Mouse (Mus musculus) E14TG2a.4 (cell line): ENCODE results near the gene Stim2.
A peak's percentile ranks its signal among the peaks of the same experiment; 100 is the strongest.

Experiments
- H3K27me3 ChIP-seq: 2 replicates; pipeline ENCODE4 v1.6.1; 2014; ENCODE audit warnings: low read length, control low read depth; ENCODE audit not compliant: insufficient read depth
- H3K36me3 ChIP-seq: 2 replicates; pipeline ENCODE4 v1.6.1; 2014; ENCODE audit warnings: low read length, control low read depth; ENCODE audit not compliant: insufficient read depth
- H3K4me1 ChIP-seq: replicated peaks from 2 replicates; pipeline ENCODE4 v1.6.1; 2014; ENCODE audit warnings: low read depth, low read length, control low read depth
- H3K4me3 ChIP-seq: replicated peaks from 2 replicates; pipeline ENCODE4 v1.5.1; 2014; ENCODE audit warnings: mild to moderate bottlenecking, low read length
- H3K9me3 ChIP-seq: 2 replicates; pipeline ENCODE4 v1.6.1; 2014; ENCODE audit warnings: low read length, control low read depth
- CTCF ChIP-seq: conservative IDR thresholded peaks from 2 replicates; pipeline ENCODE4 v1.5.1; 2014; ENCODE audit warnings: low read length
- NANOG ChIP-seq: IDR thresholded peaks from 2 replicates; pipeline ENCODE4 v1.6.1; 2014; ENCODE audit warnings: borderline replicate concordance, low read length, mixed read lengths
- POU5F1 ChIP-seq: IDR thresholded peaks from 2 replicates; pipeline ENCODE4 v1.6.1; 2014; ENCODE audit warnings: low read length, borderline replicate concordance

The Stim2 gene

GRCm38 (mm10) chr5:53998743-53999460 is 603 bp downstream of the Stim2 start:
- H3K27me3 ChIP-seq = peaks cover 36% of the 10 kb centered on the region
- peaks cover 34% of the 10 kb centered on the region for H3K4me1 ChIP-seq
- no peak for TF ChIP-seq CTCF
- TF ChIP-seq NANOG = no peak
- TF ChIP-seq POU5F1 = no peak
- H3K36me3 ChIP-seq = no peaks in the 10 kb centered on the region
- no peaks in the 10 kb centered on the region for H3K9me3 ChIP-seq
- peak overlapping the region; percentile 92 for H3K4me3 ChIP-seq

DNA sequence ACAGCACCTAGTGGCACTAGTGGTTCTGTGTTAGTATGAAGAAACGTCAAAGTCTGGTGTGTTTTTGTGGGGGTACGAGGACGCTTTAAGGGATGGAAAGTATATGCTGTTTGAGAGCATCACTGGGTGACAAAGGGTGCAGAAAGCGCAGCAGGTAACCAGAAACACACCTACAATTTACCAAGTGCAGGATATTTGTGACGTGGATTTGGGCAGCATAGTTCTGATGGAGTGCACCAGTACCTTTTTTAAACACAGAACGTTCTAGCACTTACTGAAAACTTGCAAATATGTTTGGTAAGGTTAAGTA is 1.1 kb downstream of the Stim2 start:
- H3K4me3 ChIP-seq = peak overlapping the region; percentile 92
- TF ChIP-seq NANOG = no peak
- TF ChIP-seq CTCF = no peak
- TF ChIP-seq POU5F1 = no peak
- peaks cover 31% of the 10 kb centered on the region for H3K27me3 ChIP-seq
- H3K9me3 ChIP-seq = no peaks in the 10 kb centered on the region
- peaks cover 35% of the 10 kb centered on the region for H3K4me1 ChIP-seq
- H3K36me3 ChIP-seq = no peaks in the 10 kb centered on the region

DNA sequence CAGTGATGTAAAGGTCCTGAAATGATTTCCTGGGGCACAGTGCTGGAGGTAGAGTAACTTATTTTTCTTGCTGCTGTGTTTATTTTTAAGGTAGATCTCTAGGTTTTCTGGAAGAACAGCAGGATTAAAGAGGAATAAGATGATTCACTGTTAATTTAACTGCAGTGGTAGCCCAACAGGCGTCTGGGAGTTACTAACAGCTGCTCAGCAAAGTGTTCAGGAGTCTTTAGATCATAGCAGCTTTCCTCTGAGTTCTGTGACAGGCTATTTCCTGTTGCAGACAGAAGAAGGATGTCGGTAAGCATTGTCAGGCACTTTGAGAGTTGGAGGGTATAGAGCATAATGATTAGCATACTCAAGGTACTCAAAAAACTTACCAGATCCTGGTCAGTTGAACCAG is 1.5 kb downstream of the Stim2 start:
- Histone ChIP-seq H3K4me3 (peak overlapping the region; percentile 92), H3K9me3 (no peaks in the 10 kb centered on the region), H3K27me3 (peaks cover 28% of the 10 kb centered on the region), H3K36me3 (no peaks in the 10 kb centered on the region), H3K4me1 (peaks cover 33% of the 10 kb centered on the region)
- no peak for TF ChIP-seq NANOG
- no peak for TF ChIP-seq CTCF
- TF ChIP-seq POU5F1 = no peak

DNA sequence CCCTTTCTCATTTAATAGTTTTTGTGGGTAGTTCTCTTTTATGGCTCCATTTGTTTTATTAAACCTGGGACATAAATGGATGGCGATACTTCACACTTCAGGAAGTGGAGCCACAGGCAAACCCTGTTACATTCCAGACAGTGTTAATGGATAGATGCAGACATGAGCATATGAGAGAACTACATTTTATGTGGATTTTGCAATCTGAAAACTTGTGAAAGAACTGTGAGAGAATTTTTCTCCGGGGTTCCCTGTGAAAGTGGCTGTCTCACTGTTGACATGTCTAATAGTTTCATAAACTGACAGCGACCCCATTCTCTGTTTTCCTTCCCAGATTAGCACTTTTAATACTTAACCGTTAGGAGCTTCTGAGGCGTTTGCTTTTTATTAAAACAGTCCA is 2.7 kb downstream of the Stim2 start:
- no peak overlapping the region for H3K4me3 ChIP-seq
- no peaks in the 10 kb centered on the region for H3K9me3 ChIP-seq
- H3K36me3 ChIP-seq = no peaks in the 10 kb centered on the region
- H3K4me1 ChIP-seq = peaks cover 24% of the 10 kb centered on the region
- TF ChIP-seq CTCF (no peak), POU5F1 (no peak), NANOG (no peak)
- H3K27me3 ChIP-seq = peaks cover 18% of the 10 kb centered on the region

- peaks cover under 1% of the 10 kb centered on the region; the same call in 1 of the 2 replicates for H3K27me3 ChIP-seq
- H3K4me1 ChIP-seq = peaks cover 6% of the 10 kb centered on the region; the same call in 1 of the 2 replicates
- no peaks in the 10 kb centered on the region for H3K9me3 ChIP-seq
- no peak overlapping the region for H3K4me3 ChIP-seq
- no peak for TF ChIP-seq POU5F1
- TF ChIP-seq CTCF = no peak
- TF ChIP-seq NANOG = no peak
- H3K36me3 ChIP-seq = no peaks in the 10 kb centered on the region
Measured at GRCm38 (mm10) chr5:54005111-54005864, 7.0 kb downstream of the Stim2 start.

DNA sequence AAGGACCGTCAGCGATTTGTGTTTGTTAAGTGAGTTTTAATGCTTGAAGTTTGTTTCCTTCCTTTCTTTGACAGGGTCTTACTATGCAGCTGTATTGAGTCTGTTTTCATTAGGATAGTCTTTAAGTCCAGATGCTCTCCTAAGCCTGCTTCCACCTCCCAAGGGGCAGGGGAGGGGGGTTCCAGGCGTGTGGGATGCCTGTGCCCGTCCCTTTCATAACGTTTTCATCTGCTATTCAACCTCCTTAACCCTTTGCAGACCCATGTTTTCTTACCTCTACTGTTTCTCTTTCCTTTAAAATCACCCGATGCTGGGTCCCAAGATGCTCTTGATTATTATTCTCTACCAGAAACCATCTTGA is 7.5 kb downstream of the Stim2 start:
- TF ChIP-seq NANOG = no peak
- no peak for TF ChIP-seq CTCF
- no peak for TF ChIP-seq POU5F1
- H3K9me3 ChIP-seq = no peaks in the 10 kb centered on the region
- H3K4me3 ChIP-seq = no peak overlapping the region

GRCm38 (mm10) chr5:54006845-54007244 is 8.5 kb downstream of the Stim2 start:
- H3K4me1 ChIP-seq = 0 out of 2 replicates have a peak, but pooled peaks cover 5% of the 10 kb centered on the region
- H3K27me3 ChIP-seq = no peaks in the 10 kb centered on the region
- TF ChIP-seq NANOG (no peak), CTCF (no peak), POU5F1 (no peak)
- no peaks in the 10 kb centered on the region for H3K36me3 ChIP-seq
- H3K4me3 ChIP-seq = no peak overlapping the region
- no peaks in the 10 kb centered on the region for H3K9me3 ChIP-seq

More for the DNA sequence above, 7.5 kb downstream of the Stim2 start:
- Histone ChIP-seq H3K36me3 (no peaks in the 10 kb centered on the region), H3K27me3 (no peaks in the 10 kb centered on the region), H3K4me1 (0 out of 2 replicates have a peak, but pooled peaks cover 5% of the 10 kb centered on the region)

- TF ChIP-seq CTCF (no peak), POU5F1 (no peak), NANOG (no peak)
- H3K9me3 ChIP-seq = no peaks in the 10 kb centered on the region
- H3K4me3 ChIP-seq = no peak overlapping the region
- no peaks in the 10 kb centered on the region for H3K36me3 ChIP-seq
- 0 out of 2 replicates have a peak, but pooled peaks cover 5% of the 10 kb centered on the region for H3K4me1 ChIP-seq
- H3K27me3 ChIP-seq = no peaks in the 10 kb centered on the region
Measured at GRCm38 (mm10) chr5:54007617-54008016, 9.3 kb downstream of the Stim2 start.
